Mouse (Mus musculus) testis, adult 2 months (tissue): ENCODE results near the gene Bcdin3d.

Experiments
- CTCF ChIP-seq: fragments of 200-500 bp; IDR thresholded peaks from 2 replicates; pipeline ENCODE4 v1.5.1; 2012; ENCODE audit warnings: low read depth, mild to moderate bottlenecking, inconsistent platforms, low read length, moderate library complexity; ENCODE audit not compliant: control insufficient read depth, insufficient read depth, insufficient replicate concordance
- POLR2A ChIP-seq: fragments of 200-500 bp; IDR thresholded peaks from 2 replicates; pipeline ENCODE4 v1.6.1; 2012; ENCODE audit warnings: low read depth, mild to moderate bottlenecking, inconsistent platforms, low read length, moderate library complexity; ENCODE audit not compliant: control insufficient read depth

- TF ChIP-seq CTCF (no peak), POLR2A (no peak)
These were observed 50.6 kb downstream of the Bcdin3d start for GRCm38 (mm10) chr15:99423884-99424283.
